Mouse (Mus musculus) thymus, postnatal 25 days (tissue): ENCODE data around the gene Daw1.

Source experiments
- DNase-seq: peaks from one replicate; pipeline ENCODE4 v3.0.0; 2022

The Daw1 gene

GRCm38 (mm10) chr1:83209981-83210380, 50.4 kb downstream of the Daw1 start:
- no peak for DNase-seq

DNA sequence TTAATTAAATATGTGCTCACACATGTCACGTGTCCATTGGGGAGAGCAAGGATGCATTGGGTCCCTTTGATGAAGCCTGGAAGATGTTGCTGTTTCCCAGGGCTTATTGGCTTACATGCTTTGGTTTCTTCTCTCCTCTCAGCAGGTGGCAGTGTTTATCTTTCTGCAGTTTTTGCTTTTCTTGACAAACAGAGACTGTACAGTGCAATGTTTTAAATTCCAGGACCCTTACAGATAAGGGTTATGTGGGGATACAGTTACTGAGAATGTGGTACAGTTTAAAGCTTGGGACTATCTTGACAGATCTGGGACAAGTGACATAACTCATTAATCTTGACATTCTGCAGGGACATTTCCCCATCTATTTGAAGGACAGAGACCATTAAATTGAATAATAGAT, 58.7 kb downstream of the Daw1 start:
- no peak for DNase-seq

GRCm38 (mm10) chr1:83223072-83223471, 63.5 kb downstream of the Daw1 start:
- no peak for DNase-seq

- DNase-seq, result no peak
Observed at GRCm38 (mm10) chr1:83224423-83224960, 64.9 kb downstream of the Daw1 start.

DNA sequence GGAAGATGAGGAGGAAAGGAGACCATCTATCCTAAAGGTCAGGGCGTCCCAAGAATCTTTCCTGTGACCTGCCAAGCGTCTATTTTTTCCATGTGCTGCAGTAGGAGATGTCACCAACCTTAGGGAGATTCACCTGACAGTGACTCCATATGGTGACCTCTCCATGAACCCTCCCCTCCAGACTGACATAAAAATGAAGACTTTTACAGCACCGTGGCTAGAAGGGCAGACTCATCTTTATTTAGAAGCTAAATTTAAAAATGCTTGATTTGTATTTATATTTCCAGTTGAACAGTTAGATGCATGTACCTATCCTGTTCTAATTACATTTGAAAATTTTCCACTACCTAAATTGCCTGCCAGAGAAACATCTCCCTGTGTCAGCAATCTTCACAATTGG, 68.4 kb downstream of the Daw1 start:
- DNase-seq, result no peak

DNA sequence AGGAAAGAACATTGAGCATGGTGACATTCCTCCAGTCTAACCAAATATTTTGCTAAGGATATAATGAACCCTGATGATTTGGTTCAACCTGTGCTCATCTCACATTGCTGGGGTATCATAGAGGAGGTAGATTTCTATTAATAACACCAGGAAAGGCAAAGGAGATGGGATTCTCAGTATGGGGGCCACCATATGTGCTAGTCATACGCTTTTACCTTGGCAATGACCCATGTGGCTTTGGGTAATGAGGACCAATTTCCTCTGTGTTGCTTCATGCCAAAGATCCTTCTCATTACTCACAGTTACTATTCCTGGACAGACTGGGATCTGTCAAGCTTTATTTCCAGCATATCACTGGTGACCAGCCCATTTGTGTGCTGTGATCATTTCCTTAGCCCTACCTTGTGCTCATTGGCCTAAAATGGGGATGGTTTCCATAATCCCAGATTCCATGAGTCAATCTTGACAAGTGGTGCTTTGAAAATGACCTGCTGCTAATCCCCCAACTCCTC, 88.7 kb downstream of the Daw1 start:
- DNase-seq, result no peak

GRCm38 (mm10) chr1:83251746-83252145, 92.2 kb downstream of the Daw1 start:
- no peak for DNase-seq
